ENCODE assay signal across 9 mouse cellular contexts in genomic region chr4:133050196-133050836, GRCm38 (mm10). TPM values are rescaled to one million over a fixed set of nuclear protein-coding genes. Genes with fewer than 3 reads are reported as not detected.
DNase-seq lines count a peak whose midpoint lies in the region; ATAC-seq and TF ChIP-seq lines count a peak whose summit lies in the region.
"Had no signal": no experiment of that assay in that cellular context is flagged by ENCODE, and none has a peak within 500 bp of the region (broad histone marks: within the 10 kb centered on the region; RNA-seq: fewer than 3 reads in every experiment).

No protein-coding gene starts in this region.

- H3K9me3 ChIP-seq in intestine, embryonic 15.5 days: no peaks in the 10 kb centered on the region

- ATAC-seq in granulocyte monocyte progenitor cell, adult 5-6 weeks (replicated peaks; ENCODE audit: poor library complexity, severe bottlenecking): peak; percentile 13; the same call in 1 of the 2 replicates
- ATAC-seq in intestine, embryonic 15.5 days: no peak

- DNase-seq in left cerebral cortex, adult 2 months (ENCODE audit: extremely low spot score in 1 of 2, low spot score in 2 of 2): no peak
- DNase-seq in left cerebral cortex, adult 8-10 months (ENCODE audit: low spot score in 2 of 2): no peak
- DNase-seq in gastrocnemius, postnatal 10 days: no peak
- DNase-seq in urinary bladder, postnatal 14 days (ENCODE audit: low spot score): no peak
- no peak for DNase-seq in c-Kit-positive CD71-positive TER-119-positive erythroid progenitor cells, embryonic 14.5 days (ENCODE audit: low spot score)

- no peak overlapping the region for H3K9ac ChIP-seq in intestine, embryonic 15.5 days

- H3K27ac ChIP-seq in left cerebral cortex, adult 2 months: peak overlapping the region; percentile 88
- peak overlapping the region; percentile 48 for H3K27ac ChIP-seq in intestine, embryonic 15.5 days
- H3K27ac ChIP-seq: macrophage had no signal

- 67% methylated on average over 9 of the region's 9 CpGs for WGBS in intestine, embryonic 15.5 days

- no peak for TF ChIP-seq CTCF in left cerebral cortex, adult 2 months (IDR thresholded peaks at IDR 0.05)

- no peak overlapping the region for H3K4me3 ChIP-seq in left cerebral cortex, adult 2 months
- no peak overlapping the region for H3K4me3 ChIP-seq in intestine, embryonic 15.5 days (replicated peaks)
- no peak overlapping the region for H3K4me3 ChIP-seq in myocyte

- H3K36me3 ChIP-seq in intestine, embryonic 15.5 days: no peaks in the 10 kb centered on the region
- H3K36me3 ChIP-seq in myocyte (ENCODE audit: control insufficient read depth, insufficient read depth): no peaks in the 10 kb centered on the region

- peaks cover 82% of the 10 kb centered on the region for H3K79me2 ChIP-seq in myocyte (ENCODE audit: control insufficient read depth, insufficient read depth)

- no peaks in the 10 kb centered on the region for H3K27me3 ChIP-seq in intestine, embryonic 15.5 days (replicated peaks)
- H3K27me3 ChIP-seq in myocyte (ENCODE audit: control insufficient read depth, insufficient read depth, insufficient read length): no peaks in the 10 kb centered on the region

- TF ChIP-seq POLR2A in myocyte (IDR thresholded peaks at IDR 0.05; ENCODE audit: insufficient read length, low read depth): peak; percentile 16

- intact Hi-C loops in left cerebral cortex, adult 2 months (cut with DNase I): no loop called here

- peaks cover 88% of the 10 kb centered on the region for H3K4me1 ChIP-seq in intestine, embryonic 15.5 days (replicated peaks)

- H3ac ChIP-seq in myocyte (ENCODE audit: control insufficient read depth, insufficient read length): no peak overlapping the region

- H3K4me2 ChIP-seq in intestine, embryonic 15.5 days (replicated peaks): no peak overlapping the region
- peak overlapping the region; percentile 40 for H3K4me2 ChIP-seq in myocyte (ENCODE audit: low read depth)

TF ChIP-seq in myocyte, 11 proteins besides CTCF, POLR2A, EP300 and RAD21:
- TF ChIP-seq TCF12 (IDR thresholded peaks at IDR 0.05; ENCODE audit: insufficient read depth, poor library complexity, severe bottlenecking) (no peak), MYOG (IDR thresholded peaks at IDR 0.05; ENCODE audit: control insufficient read depth in 1 of 3, insufficient read depth in 1 of 3, insufficient read length in 2 of 3, low read depth in 2 of 3) (peak in 1 of 3 experiments; percentile 15), MYOD1 (IDR thresholded peaks at IDR 0.05; ENCODE audit: control insufficient read depth in 1 of 3, insufficient read length in 2 of 3, low read depth in 2 of 3) (peak in 1 of 3 experiments; percentile 2), E2F4 (IDR thresholded peaks at IDR 0.05; ENCODE audit: insufficient read depth) (no peak), POLR2AphosphoS2 (IDR thresholded peaks at IDR 0.05; ENCODE audit: insufficient read length, low read depth) (no peak)

RNA-seq across cellular contexts. Expression of gene Ahdc1, which starts 39.3 kb away (rescaled TPM):
- total RNA-seq in left cerebral cortex, adult 2 months (2021): 100 to 1,000 TPM; 108 to 132 TPM
- 100 to 1,000 TPM in 2 of 4 experiments, 10 to 100 TPM in 2; 95.7 to 104 (median 99.7) TPM for total RNA-seq in left cerebral cortex, adult 8-10 months (2022)
- total RNA-seq in granulocyte monocyte progenitor cell, adult 5-6 weeks (2014; fragmentation: Nextera tagmentation): 1.3 and 4.7 TPM in 2 replicates
- total RNA-seq in granulocyte monocyte progenitor cell, adult 5-6 weeks (2017): 0.26 and 0.93 TPM in 2 replicates
- polyA plus RNA-seq in intestine, embryonic 15.5 days (2015; fragmentation: Nextera tagmentation; extraction: Ambion mirVana): 5.4 and 6.3 TPM in 2 replicates
- polyA plus RNA-seq in myocyte (2012; fragmentation: generic; extraction: Trizol): 58.2 TPM
- 10 to 100 TPM; 58.2 to 82.8 TPM for total RNA-seq in gastrocnemius, postnatal 10 days (2021)

Comparison
In these comparisons a context has a peak if more than half of its experiments do, and no peak if none do; other contexts are left out.
1. RNA of gene Ahdc1, which starts 39.3 kb away (total RNA-seq): 108 to 132 TPM in left cerebral cortex, adult 2 months, 95.7 to 104 TPM in left cerebral cortex, adult 8-10 months and 58.2 to 82.8 TPM in gastrocnemius, postnatal 10 days; 0.26 to 4.7 TPM in granulocyte monocyte progenitor cell, adult 5-6 weeks; every median in the first group is over 10 times any median in the second.